Mouse (Mus musculus) right cerebral cortex, adult 2 months (tissue): ENCODE results near the gene Mrgprb5.
"Not testable (repeated sequence)": the region's sequence is repeated elsewhere in the genome, so short reads cannot be mapped to it uniquely, and the experiment has no call there.

Source experiments
- DNase-seq, 2 experiments: peaks; one replicate each; pipeline ENCODE4 v3.0.0; 2021 to 2022; ENCODE audit warnings: low spot score in 2 of 2

The Mrgprb5 gene

GRCm38 (mm10) chr7:48168919-48169318 is at the start of gene Mrgprb5:
Gene Mrgprb5 (minus strand): TSS chr7:48169019.
- DNase-seq, result no peak

- no peak for DNase-seq
Observed at GRCm38 (mm10) chr7:48199188-48199587, 30.4 kb upstream of the Mrgprb5 start, which contains the start of gene Mrgprb4. Gene Mrgprb4 (minus strand): TSS chr7:48199288.

- no peak for DNase-seq
Observed at GRCm38 (mm10) chr7:48167471-48167870, 1.3 kb downstream of the Mrgprb5 start.

GRCm38 (mm10) chr7:48138248-48138702 is 30.5 kb downstream of the Mrgprb5 start:
- DNase-seq, result peak in 1 of 2 experiments; percentile 3

GRCm38 (mm10) chr7:48137216-48138077 is 31.4 kb downstream of the Mrgprb5 start:
- DNase-seq, result peak; percentile 1 to 2

- DNase-seq, result no peak
Observed at GRCm38 (mm10) chr7:48132674-48133073, 36.1 kb downstream of the Mrgprb5 start.

GRCm38 (mm10) chr7:48132247-48132646 is 36.6 kb downstream of the Mrgprb5 start:
- peak; percentile 1 to 8 for DNase-seq

GRCm38 (mm10) chr7:48131820-48132219 is 37.0 kb downstream of the Mrgprb5 start:
- DNase-seq, result not testable (repeated sequence)

GRCm38 (mm10) chr7:48123806-48124205 is 45.0 kb downstream of the Mrgprb5 start:
- DNase-seq, result no peak
